Mouse (Mus musculus) cortical plate, adult 2 months (tissue): ENCODE data around the gene Tent4b.

Source experiments
- CTCF ChIP-seq: fragments of 200-500 bp; IDR thresholded peaks from 2 replicates; pipeline ENCODE4 v1.5.1; 2011; ENCODE audit warnings: mild to moderate bottlenecking, control low read depth, low read length; ENCODE audit not compliant: insufficient read depth; ENCODE audit errors: extremely low read depth
- POLR2A ChIP-seq: fragments of 200-500 bp; IDR thresholded peaks from 2 replicates; pipeline ENCODE4 v1.6.1; 2011; ENCODE audit warnings: mild to moderate bottlenecking, low read length, control low read depth; ENCODE audit not compliant: insufficient read depth; ENCODE audit errors: extremely low read depth

GRCm38 (mm10) chr8:88289901-88290300 lies 90.9 kb downstream of the Tent4b start:
- TF ChIP-seq CTCF = no peak
- no peak for TF ChIP-seq POLR2A
